Mouse (Mus musculus): Measurements from ENCODE around the gene Bahcc1. TPM values are rescaled to one million over a fixed set of nuclear protein-coding genes. Genes with fewer than 3 reads are reported as not detected.

Bahcc1 gene
- total RNA-seq, 1 experiment = 11.7 TPM

- no peak for DNase-seq (ENCODE audit: low read depth, low spot score)
- H3K4me1 ChIP-seq (ENCODE audit: control insufficient read depth in 2 of 2, insufficient read depth in 2 of 2, low read length in 2 of 2, poor library complexity in 1 of 2) = peaks cover 0 to 6% of the 10 kb centered on the region in 2 experiments; a peak in 1 of 4 replicates
- H3K9ac ChIP-seq (ENCODE audit: insufficient read depth, low read depth, low read length, poor library complexity, severe bottlenecking) = no peak overlapping the region
- no peak for TF ChIP-seq MAFK (IDR thresholded peaks at IDR 0.05; ENCODE audit: insufficient read depth, low read depth, low read length)
- no peak for TF ChIP-seq CHD2 (IDR thresholded peaks at IDR 0.05; ENCODE audit: low read depth, low read length)
- no peak for TF ChIP-seq HCFC1 (IDR thresholded peaks at IDR 0.05; ENCODE audit: borderline replicate concordance, insufficient read depth, low read length)
- no peak for TF ChIP-seq ZC3H11A (IDR thresholded peaks at IDR 0.05; ENCODE audit: borderline replicate concordance, low read depth, low read length)
- no peak for TF ChIP-seq ZNF384 (IDR thresholded peaks at IDR 0.05; ENCODE audit: low read depth, low read length)
- H3K36me3 ChIP-seq (ENCODE audit: control insufficient read depth, insufficient read depth, low read length, poor library complexity, severe bottlenecking) = no peaks in the 10 kb centered on the region
- no peak overlapping the region for H3K4me3 ChIP-seq (ENCODE audit: insufficient read depth in 1 of 2, low read depth in 1 of 2, low read length in 2 of 2, poor library complexity in 1 of 2, severe bottlenecking in 1 of 2)
- peaks cover 8% of the 10 kb centered on the region for H3K9me3 ChIP-seq (ENCODE audit: control insufficient read depth, insufficient read depth, low read depth, low read length)
- in situ Hi-C loops (cut with MboI; ENCODE audit: low sequenced_read_pairs in 2 of 2, unreplicated experiment in 2 of 2) = no loop called here
- H3K27ac ChIP-seq (ENCODE audit: insufficient read depth, low read depth, low read length, poor library complexity, severe bottlenecking) = no peak overlapping the region
These were observed 86.6 kb downstream of the Bahcc1 start for GRCm38 (mm10) chr11:120319310-120319709.

- H3K36me3 ChIP-seq (ENCODE audit: control insufficient read depth, insufficient read depth, low read length, poor library complexity, severe bottlenecking) = no peaks in the 10 kb centered on the region
- peaks cover 0 to 3% of the 10 kb centered on the region in 2 experiments; a peak in 1 of 4 replicates for H3K4me1 ChIP-seq (ENCODE audit: control insufficient read depth in 2 of 2, insufficient read depth in 2 of 2, low read length in 2 of 2, poor library complexity in 1 of 2)
- DNase-seq (ENCODE audit: low read depth, low spot score) = no peak
- H3K27ac ChIP-seq (ENCODE audit: insufficient read depth, low read depth, low read length, poor library complexity, severe bottlenecking) = no peak overlapping the region
- no peak overlapping the region for H3K4me3 ChIP-seq (ENCODE audit: insufficient read depth in 1 of 2, low read depth in 1 of 2, low read length in 2 of 2, poor library complexity in 1 of 2, severe bottlenecking in 1 of 2)
- H3K9me3 ChIP-seq (ENCODE audit: control insufficient read depth, insufficient read depth, low read depth, low read length) = peaks cover 8% of the 10 kb centered on the region
- in situ Hi-C loops (cut with MboI; ENCODE audit: low sequenced_read_pairs in 2 of 2, unreplicated experiment in 2 of 2) = no loop called here
- H3K9ac ChIP-seq (ENCODE audit: insufficient read depth, low read depth, low read length, poor library complexity, severe bottlenecking) = no peak overlapping the region
- TF ChIP-seq MAFK (IDR thresholded peaks at IDR 0.05; ENCODE audit: insufficient read depth, low read depth, low read length) (no peak), ZNF384 (IDR thresholded peaks at IDR 0.05; ENCODE audit: low read depth, low read length) (no peak), HCFC1 (IDR thresholded peaks at IDR 0.05; ENCODE audit: borderline replicate concordance, insufficient read depth, low read length) (no peak), CHD2 (IDR thresholded peaks at IDR 0.05; ENCODE audit: low read depth, low read length) (no peak), ZC3H11A (IDR thresholded peaks at IDR 0.05; ENCODE audit: borderline replicate concordance, low read depth, low read length) (no peak)
These were observed 87.4 kb downstream of the Bahcc1 start for GRCm38 (mm10) chr11:120320156-120320555.

- Histone ChIP-seq H3K27ac (ENCODE audit: insufficient read depth, low read depth, low read length, poor library complexity, severe bottlenecking) (no peak overlapping the region), H3K9me3 (ENCODE audit: control insufficient read depth, insufficient read depth, low read depth, low read length) (no peaks in the 10 kb centered on the region; the same call in 1 of the 2 replicates), H3K4me3 (ENCODE audit: insufficient read depth in 1 of 2, low read depth in 1 of 2, low read length in 2 of 2, poor library complexity in 1 of 2, severe bottlenecking in 1 of 2) (no peak overlapping the region), H3K4me1 (ENCODE audit: control insufficient read depth in 2 of 2, insufficient read depth in 2 of 2, low read length in 2 of 2, poor library complexity in 1 of 2) (peaks cover 0 to 8% of the 10 kb centered on the region in 2 experiments; a peak in 1 of 4 replicates), H3K9ac (ENCODE audit: insufficient read depth, low read depth, low read length, poor library complexity, severe bottlenecking) (no peak overlapping the region), H3K36me3 (ENCODE audit: control insufficient read depth, insufficient read depth, low read length, poor library complexity, severe bottlenecking) (no peaks in the 10 kb centered on the region)
- in situ Hi-C loops (cut with MboI; ENCODE audit: low sequenced_read_pairs in 2 of 2, unreplicated experiment in 2 of 2) = no loop called here
- TF ChIP-seq CHD2 (IDR thresholded peaks at IDR 0.05; ENCODE audit: low read depth, low read length) = no peak
- TF ChIP-seq MAFK (IDR thresholded peaks at IDR 0.05; ENCODE audit: insufficient read depth, low read depth, low read length) = no peak
- TF ChIP-seq ZNF384 (IDR thresholded peaks at IDR 0.05; ENCODE audit: low read depth, low read length) = no peak
- TF ChIP-seq HCFC1 (IDR thresholded peaks at IDR 0.05; ENCODE audit: borderline replicate concordance, insufficient read depth, low read length) = no peak
- TF ChIP-seq ZC3H11A (IDR thresholded peaks at IDR 0.05; ENCODE audit: borderline replicate concordance, low read depth, low read length) = no peak
- DNase-seq (ENCODE audit: low read depth, low spot score) = no peak
These were observed 102.8 kb downstream of the Bahcc1 start for GRCm38 (mm10) chr11:120335431-120336021.

- Histone ChIP-seq H3K36me3 (ENCODE audit: control insufficient read depth, insufficient read depth, low read length, poor library complexity, severe bottlenecking) (no peaks in the 10 kb centered on the region), H3K9ac (ENCODE audit: insufficient read depth, low read depth, low read length, poor library complexity, severe bottlenecking) (no peak overlapping the region), H3K4me1 (ENCODE audit: control insufficient read depth in 2 of 2, insufficient read depth in 2 of 2, low read length in 2 of 2, poor library complexity in 1 of 2) (peaks cover 0 to 8% of the 10 kb centered on the region in 2 experiments; a peak in 1 of 4 replicates), H3K4me3 (ENCODE audit: insufficient read depth in 1 of 2, low read depth in 1 of 2, low read length in 2 of 2, poor library complexity in 1 of 2, severe bottlenecking in 1 of 2) (no peak overlapping the region), H3K27ac (ENCODE audit: insufficient read depth, low read depth, low read length, poor library complexity, severe bottlenecking) (no peak overlapping the region), H3K9me3 (ENCODE audit: control insufficient read depth, insufficient read depth, low read depth, low read length) (no peaks in the 10 kb centered on the region; the same call in 1 of the 2 replicates)
- no peak for TF ChIP-seq HCFC1 (IDR thresholded peaks at IDR 0.05; ENCODE audit: borderline replicate concordance, insufficient read depth, low read length)
- no peak for TF ChIP-seq MAFK (IDR thresholded peaks at IDR 0.05; ENCODE audit: insufficient read depth, low read depth, low read length)
- no peak for TF ChIP-seq ZC3H11A (IDR thresholded peaks at IDR 0.05; ENCODE audit: borderline replicate concordance, low read depth, low read length)
- TF ChIP-seq CHD2 (IDR thresholded peaks at IDR 0.05; ENCODE audit: low read depth, low read length) = no peak
- no peak for TF ChIP-seq ZNF384 (IDR thresholded peaks at IDR 0.05; ENCODE audit: low read depth, low read length)
- in situ Hi-C loops (cut with MboI; ENCODE audit: low sequenced_read_pairs in 2 of 2, unreplicated experiment in 2 of 2) = no loop called here
- no peak for DNase-seq (ENCODE audit: low read depth, low spot score)
These were observed 104.7 kb downstream of the Bahcc1 start for GRCm38 (mm10) chr11:120337447-120337846.

Measured in ES-E14 (cell line).